Mouse (Mus musculus) right cerebral cortex, adult 18-20 months (tissue): ENCODE measurements around the gene Emc4.

Experiments
- DNase-seq: peaks from one replicate; pipeline ENCODE4 v3.0.0; 2022; ENCODE audit warnings: mixed read lengths

Emc4 gene

GRCm38 (mm10) chr2:112367726-112368673 lies at the start of gene Emc4:
Emc4 (minus strand) TSS chr2:112368027.
- peak; percentile 94 for DNase-seq

GRCm38 (mm10) chr2:112407030-112407429 lies 39.2 kb upstream of the Emc4 start:
- DNase-seq = no peak

GRCm38 (mm10) chr2:112396649-112397048 lies 28.8 kb upstream of the Emc4 start:
- no peak for DNase-seq

- DNase-seq = no peak
Observed at GRCm38 (mm10) chr2:112393958-112394357, 26.1 kb upstream of the Emc4 start.

- DNase-seq = no peak
Observed at GRCm38 (mm10) chr2:112392689-112393088, 24.9 kb upstream of the Emc4 start.

GRCm38 (mm10) chr2:112391346-112392000 lies 23.6 kb upstream of the Emc4 start:
- DNase-seq = no peak

- DNase-seq = no peak
Observed at GRCm38 (mm10) chr2:112390843-112391242, 23.0 kb upstream of the Emc4 start.

- DNase-seq = no peak
Observed at GRCm38 (mm10) chr2:112381219-112381618, 13.4 kb upstream of the Emc4 start.

- no peak for DNase-seq
Observed at GRCm38 (mm10) chr2:112380131-112380530, 12.3 kb upstream of the Emc4 start.

GRCm38 (mm10) chr2:112378973-112379898 lies 11.4 kb upstream of the Emc4 start, which contains the start of gene Katnbl1:
Katnbl1 (plus strand) TSS chr2:112379211.
- DNase-seq = peak; percentile 92

- DNase-seq = no peak
Observed at GRCm38 (mm10) chr2:112374610-112375009, 6.8 kb upstream of the Emc4 start.

GRCm38 (mm10) chr2:112373141-112373540 lies 5.3 kb upstream of the Emc4 start:
- DNase-seq = no peak

GRCm38 (mm10) chr2:112369941-112370340 lies 2.1 kb upstream of the Emc4 start:
- DNase-seq = no peak

GRCm38 (mm10) chr2:112367222-112367621 lies 605 bp downstream of the Emc4 start:
- DNase-seq = no peak

- no peak for DNase-seq
Observed at GRCm38 (mm10) chr2:112360781-112361169, 7.1 kb downstream of the Emc4 start.

- DNase-seq = no peak
Observed at GRCm38 (mm10) chr2:112360012-112360780, 7.6 kb downstream of the Emc4 start.

- no peak for DNase-seq
Observed at GRCm38 (mm10) chr2:112359611-112360010, 8.2 kb downstream of the Emc4 start.

GRCm38 (mm10) chr2:112353685-112354455 lies 14.0 kb downstream of the Emc4 start:
- no peak for DNase-seq

GRCm38 (mm10) chr2:112348246-112348645 lies 19.6 kb downstream of the Emc4 start:
- DNase-seq = no peak

- no peak for DNase-seq
Observed at GRCm38 (mm10) chr2:112341117-112341516, 26.7 kb downstream of the Emc4 start.

GRCm38 (mm10) chr2:112339736-112340135 lies 28.1 kb downstream of the Emc4 start:
- no peak for DNase-seq
